Mouse (Mus musculus) hindlimb bud, embryonic 11.5 days (tissue): ENCODE results near the gene S1pr2.

Experiments
- DNase-seq: peaks from one replicate; pipeline ENCODE4 v3.0.0-alpha.2; 2012; ENCODE audit warnings: low read depth, low spot score; ENCODE audit errors: extremely low spot score

S1pr2 gene

GRCm38 (mm10) chr9:20972141-20972992 is 4.2 kb downstream of the S1pr2 start:
- no peak for DNase-seq

GRCm38 (mm10) chr9:20971751-20972140 is 4.8 kb downstream of the S1pr2 start:
- no peak for DNase-seq

DNA sequence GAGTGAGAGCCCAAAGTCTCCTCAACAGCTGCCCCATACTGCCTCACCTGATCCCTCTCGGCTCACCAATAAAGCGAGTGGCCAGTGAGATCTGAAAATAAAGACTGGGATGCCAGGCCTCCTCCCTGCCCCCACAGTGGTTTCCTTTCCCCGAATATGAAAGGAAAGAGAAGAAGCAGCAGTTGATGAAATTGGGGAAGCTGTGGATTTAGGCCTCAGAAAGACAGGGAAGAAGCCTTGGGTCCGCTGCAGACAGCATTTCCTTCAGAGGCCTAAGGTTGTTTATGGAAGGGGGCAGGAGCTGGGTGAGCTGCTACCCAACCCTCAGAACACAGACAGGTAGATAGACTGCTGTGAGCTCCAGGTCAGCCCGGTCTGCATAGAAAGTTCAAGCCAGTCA is 9.8 kb downstream of the S1pr2 start:
- DNase-seq: no peak

- no peak for DNase-seq
Measured at GRCm38 (mm10) chr9:20966008-20966407, 10.6 kb downstream of the S1pr2 start.

DNA sequence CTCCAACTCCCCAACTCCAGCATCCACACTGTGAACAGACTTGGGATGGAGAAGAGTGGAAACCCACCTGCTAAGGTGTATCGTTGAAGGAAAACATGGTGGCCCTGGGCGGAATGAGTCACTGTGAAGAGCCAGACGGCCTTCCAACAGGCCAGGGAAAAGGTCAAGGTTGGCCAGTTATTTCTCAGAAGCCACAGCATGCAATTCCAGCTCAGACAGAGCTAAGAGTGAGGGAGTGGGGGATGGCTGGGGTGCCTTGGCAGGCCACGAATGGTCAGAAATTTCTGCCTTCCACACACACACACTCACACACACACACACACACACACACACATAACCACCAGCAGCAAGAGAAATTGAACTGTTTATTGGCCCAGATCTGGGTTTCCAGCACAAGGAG is 11.0 kb downstream of the S1pr2 start:
- no peak for DNase-seq

DNA sequence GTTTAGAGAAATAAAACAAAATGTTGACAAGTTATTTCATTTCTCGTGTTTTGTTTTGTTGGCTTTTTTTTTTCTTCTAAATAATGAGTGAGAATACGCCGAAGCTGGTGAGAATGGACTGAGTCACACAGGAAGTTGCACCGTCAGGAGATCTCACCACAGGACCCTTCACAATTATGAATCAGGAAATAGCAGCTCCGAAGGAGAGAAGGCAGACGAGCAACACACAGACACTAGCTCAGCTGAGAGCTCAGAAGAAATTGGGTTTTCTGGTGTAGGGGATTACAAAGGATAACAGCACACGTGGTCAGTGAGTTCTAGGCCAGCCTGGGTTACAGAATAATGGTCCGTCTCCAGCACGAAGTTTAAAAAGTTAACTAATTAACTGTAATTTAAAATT is 15.0 kb downstream of the S1pr2 start:
- DNase-seq: no peak

DNA sequence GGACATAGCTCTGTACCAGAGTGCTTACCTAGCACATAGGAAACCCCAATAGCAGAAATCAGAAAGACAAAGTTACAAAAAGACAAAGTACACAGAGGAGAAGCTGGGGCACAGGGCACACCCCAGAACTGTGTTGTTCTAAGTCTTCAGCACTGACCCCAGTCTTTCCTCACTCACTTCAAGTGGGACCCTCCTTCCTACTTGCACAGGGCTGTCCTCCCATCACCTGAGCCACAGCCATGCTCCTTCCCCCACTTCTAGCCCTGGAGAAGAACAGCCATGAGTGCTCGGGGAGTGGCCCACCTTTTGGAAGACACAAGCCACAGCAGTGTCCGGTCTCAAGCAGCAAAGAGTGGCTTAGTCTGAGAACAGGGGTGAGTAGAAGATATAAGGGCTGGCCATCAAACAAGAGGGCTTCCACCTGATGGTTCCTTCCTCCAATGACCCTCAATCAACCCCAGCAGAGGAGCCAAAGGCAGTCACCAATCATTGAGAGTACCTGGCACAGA is 17.1 kb downstream of the S1pr2 start, which contains the start of gene Dnmt1:
Gene Dnmt1, minus strand, starts transcription at position 459 of the 509 bp plus-strand sequence.
- DNase-seq: no peak

GRCm38 (mm10) chr9:20956989-20957388 is 19.6 kb downstream of the S1pr2 start:
- DNase-seq: no peak

GRCm38 (mm10) chr9:20952520-20953227 is 23.9 kb downstream of the S1pr2 start:
- peak; percentile 98 for DNase-seq

- DNase-seq: no peak
Measured at GRCm38 (mm10) chr9:20951966-20952519, 24.5 kb downstream of the S1pr2 start.

GRCm38 (mm10) chr9:20951441-20951840 is 25.1 kb downstream of the S1pr2 start:
- no peak for DNase-seq

DNA sequence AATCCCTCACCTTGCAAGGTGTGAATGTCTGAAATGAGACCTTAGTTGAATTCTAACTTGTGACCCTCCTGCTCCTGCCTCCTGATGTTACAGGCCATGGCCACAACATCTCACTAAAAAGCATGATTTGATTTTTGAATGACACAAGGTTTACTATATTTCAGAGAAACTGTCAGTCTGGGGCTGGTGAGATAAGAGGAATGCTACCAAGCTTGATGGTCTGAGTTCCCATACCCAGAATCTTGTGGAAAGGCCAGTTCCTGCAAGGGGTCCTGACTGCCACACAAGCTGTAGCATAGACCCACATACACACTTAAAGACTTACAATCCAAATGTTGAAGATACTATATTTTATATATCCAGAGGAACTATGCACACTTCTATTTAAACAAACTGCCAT is 26.2 kb downstream of the S1pr2 start:
- no peak for DNase-seq

- DNase-seq: no peak
Measured at GRCm38 (mm10) chr9:20946066-20946880, 30.3 kb downstream of the S1pr2 start.

DNA sequence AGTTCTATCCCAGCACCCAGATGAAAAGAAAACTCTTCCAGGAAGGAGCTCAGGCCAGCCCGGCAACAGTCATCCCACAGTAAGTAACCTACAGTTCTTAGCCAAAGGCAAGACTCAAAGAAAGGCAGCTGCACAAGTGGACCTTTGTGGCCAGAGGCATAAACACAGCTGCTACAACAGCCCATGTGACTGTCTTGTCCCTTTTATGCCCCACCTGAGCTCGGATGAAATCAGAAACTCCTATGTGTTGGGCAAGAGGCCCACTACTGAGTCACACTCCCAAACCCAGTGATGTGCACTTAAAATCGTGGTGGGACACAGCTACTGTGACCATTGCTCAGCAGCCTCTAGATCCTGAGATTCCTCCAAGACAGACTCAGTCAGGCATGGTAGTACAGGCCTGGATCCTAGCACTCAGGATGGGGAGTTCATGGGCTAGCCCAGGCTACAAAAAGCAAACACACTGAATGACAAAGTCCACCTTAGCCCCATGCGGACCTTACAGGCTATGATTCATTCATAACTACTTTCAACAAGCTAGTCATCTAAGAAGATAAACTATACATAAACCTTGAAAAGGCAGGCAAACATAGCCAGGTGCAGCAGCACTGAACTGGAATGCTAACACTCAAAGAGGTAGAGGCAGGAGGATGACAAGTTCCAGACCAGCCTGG is 31.7 kb downstream of the S1pr2 start:
- no peak for DNase-seq

GRCm38 (mm10) chr9:20943911-20944310 is 32.7 kb downstream of the S1pr2 start:
- DNase-seq: no peak

DNA sequence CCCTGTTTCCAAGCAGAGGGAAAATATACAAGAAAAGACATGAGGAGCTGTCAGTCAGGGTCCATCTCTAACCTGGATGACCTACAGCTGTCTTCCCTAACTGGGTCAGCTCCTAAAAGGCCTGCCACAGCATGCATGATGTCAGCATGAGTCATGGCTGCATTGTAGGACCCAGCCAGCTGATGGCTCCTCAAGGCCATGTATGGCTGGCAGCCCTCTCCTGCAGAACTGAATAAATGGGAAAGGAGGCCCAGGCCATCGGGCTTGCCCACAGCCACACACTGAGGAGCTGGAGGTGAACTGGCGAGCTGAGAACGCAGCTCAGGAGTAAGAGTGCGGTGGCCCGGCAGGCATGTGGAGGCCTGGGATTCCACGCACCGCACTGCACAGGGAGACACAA is 33.2 kb downstream of the S1pr2 start:
- no peak for DNase-seq

GRCm38 (mm10) chr9:20923258-20923657 is 53.3 kb downstream of the S1pr2 start:
- DNase-seq: no peak

DNA sequence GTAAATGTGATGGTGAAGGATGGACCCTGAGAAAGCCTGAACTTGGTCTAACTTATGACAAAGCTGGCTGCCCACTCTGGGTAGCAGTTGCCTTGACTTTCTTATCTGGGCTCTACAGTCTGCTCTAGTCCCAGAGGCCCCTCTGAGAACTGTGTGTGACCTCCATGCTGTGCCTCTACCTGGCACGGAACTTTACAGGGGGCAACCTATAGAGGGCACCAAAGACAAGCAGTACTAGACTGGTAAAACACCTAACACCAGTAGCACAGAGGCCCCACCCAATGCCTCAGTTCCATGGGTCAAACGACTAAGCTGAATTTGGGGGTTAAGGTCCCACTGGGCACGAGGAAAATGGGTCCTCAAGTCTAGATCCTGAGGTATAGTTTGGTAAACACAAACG is 60.4 kb downstream of the S1pr2 start:
- no peak for DNase-seq
